Mouse (Mus musculus): Measurements from ENCODE around the gene Gm14685.
"Not testable (repeated sequence)": the region's sequence is repeated elsewhere in the genome, so short reads cannot be mapped to it uniquely, and the experiment has no call there.

Gene Gm14685

DNA sequence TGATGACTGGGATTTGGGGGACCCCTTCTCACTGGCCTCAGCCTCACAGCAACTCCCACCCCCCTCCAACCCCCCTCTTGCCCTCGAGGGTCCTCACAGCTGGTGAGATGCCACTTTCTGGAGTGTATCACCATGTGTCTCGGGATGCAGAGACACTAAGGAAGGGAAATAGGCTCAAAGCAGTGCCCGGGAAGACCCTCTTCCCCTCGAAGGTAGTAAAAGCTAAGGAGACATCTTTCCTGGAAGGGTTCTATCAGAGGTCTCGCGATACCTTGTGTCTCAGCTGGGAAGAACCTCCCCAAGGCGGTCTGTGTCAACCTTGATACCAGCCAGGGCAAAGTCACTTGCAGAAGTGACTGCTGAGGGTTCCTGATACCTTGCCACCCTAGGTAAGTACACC is at the start of gene Gm14685:
Gene Gm14685, plus strand, starts transcription at position 301 of the 400 bp plus-strand sequence.
- DNase-seq (ENCODE audit: low spot score in 2 of 2) = not testable (repeated sequence)

DNA sequence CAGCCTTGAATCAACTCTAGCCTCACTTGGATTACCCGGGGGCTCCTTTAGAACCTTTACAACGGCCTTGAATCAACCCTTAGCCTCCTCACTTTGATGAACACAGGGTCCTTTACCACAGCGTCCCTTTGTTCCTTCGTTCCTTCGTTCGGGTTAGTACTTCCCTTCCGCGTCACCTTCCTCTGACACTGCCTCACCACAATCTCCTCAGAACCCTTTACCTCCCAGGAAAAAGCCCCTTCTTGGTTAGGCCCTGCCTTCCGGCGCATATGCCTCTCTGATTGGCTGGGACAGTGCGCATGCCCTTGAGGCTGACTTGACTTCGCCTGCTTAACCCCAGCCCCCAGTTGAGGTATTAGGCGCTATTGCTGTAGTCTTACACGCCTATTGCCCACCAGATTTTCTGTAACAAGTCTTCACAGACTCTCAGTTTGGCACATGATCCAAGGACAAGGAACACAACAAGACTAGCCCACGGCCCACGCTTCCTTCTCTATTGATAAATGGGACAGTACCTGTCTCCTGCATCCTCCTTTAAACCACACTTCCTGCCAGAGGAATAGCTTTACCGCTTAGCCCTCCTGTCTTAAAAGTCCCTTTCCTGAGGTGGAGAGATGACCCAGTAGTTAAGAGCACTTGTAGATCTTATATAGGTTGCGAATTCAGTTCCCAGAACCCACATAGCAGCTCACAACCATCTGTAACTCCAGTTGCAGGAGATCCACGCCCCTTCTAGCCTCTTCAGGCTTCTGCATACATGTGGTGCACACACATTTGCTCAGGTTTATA is 34.4 kb upstream of the Gm14685 start, which contains the start of gene Xlr4a:
Gene Xlr4a, minus strand, starts transcription at position 212 of the 789 bp plus-strand sequence.
- DNase-seq (ENCODE audit: low spot score in 2 of 2) = not testable (repeated sequence)

DNA sequence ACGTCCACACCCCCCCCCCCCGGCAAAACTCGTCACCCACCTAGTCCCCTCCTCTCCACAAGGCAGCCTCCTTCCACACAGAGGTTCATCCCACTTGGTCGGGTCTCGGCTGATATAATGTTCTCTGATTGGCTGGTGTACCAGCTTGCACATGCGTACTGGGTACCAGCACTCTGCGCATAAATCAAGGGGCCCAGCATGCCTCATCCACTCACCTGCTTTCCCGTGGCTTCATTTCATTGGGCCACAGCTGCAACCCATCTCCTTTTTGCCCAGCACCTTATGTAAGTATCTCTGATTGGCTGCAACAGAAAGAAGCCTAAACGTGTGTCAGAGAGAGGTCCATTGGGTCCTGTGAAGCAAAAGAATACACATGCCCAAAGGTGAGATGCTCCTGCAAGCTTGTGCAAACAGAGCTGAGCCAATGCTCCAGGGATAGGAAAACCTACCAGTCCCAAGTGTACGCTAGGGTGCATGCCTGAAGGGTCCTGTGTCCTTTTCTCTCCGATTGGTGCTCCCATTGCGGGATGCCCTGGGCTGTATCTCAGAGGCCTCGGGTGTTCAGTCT is 19.8 kb upstream of the Gm14685 start, which contains the start of gene Xlr3a:
Gene Xlr3a, minus strand, starts transcription at position 155 of the 568 bp plus-strand sequence.
- not testable (repeated sequence) for DNase-seq (ENCODE audit: low spot score in 2 of 2)

- not testable (repeated sequence) for DNase-seq (ENCODE audit: low spot score in 2 of 2)
Observed at GRCm38 (mm10) chrX:73122859-73123829, 6.3 kb downstream of the Gm14685 start.

GRCm38 (mm10) chrX:73143218-73143618 is 26.4 kb downstream of the Gm14685 start:
- not testable (repeated sequence) for DNase-seq (ENCODE audit: low spot score in 2 of 2)

DNA sequence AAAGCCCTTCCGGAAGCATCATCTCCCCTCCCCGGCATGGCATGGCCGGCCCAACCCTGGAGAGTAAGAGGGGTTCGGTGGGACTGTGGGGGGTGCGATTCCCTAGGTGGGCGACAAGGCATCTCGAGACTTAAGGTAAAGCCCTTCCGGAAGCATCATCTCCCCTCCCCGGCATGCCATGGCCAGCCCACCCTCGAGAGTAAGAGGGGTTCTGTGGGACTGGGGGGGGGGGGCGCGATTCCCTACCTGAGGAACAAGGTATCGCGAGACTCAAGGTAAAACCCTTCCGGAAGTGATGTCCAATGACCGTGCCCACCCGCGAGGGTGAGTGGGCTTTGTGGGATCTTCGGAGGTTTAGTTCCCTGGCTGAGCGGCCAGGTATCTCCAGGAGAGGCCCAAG is 31.6 kb downstream of the Gm14685 start, which contains the start of gene Xlr5b:
Gene Xlr5b, plus strand, starts transcription at position 301 of the 400 bp plus-strand sequence.
- not testable (repeated sequence) for DNase-seq (ENCODE audit: low spot score in 2 of 2)

DNA sequence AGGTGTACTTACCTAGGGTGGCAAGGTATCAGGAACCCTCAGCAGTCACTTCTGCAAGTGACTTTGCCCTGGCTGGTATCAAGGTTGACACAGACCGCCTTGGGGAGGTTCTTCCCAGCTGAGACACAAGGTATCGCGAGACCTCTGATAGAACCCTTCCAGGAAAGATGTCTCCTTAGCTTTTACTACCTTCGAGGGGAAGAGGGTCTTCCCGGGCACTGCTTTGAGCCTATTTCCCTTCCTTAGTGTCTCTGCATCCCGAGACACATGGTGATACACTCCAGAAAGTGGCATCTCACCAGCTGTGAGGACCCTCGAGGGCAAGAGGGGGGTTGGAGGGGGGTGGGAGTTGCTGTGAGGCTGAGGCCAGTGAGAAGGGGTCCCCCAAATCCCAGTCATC is 32.5 kb downstream of the Gm14685 start, which contains the start of gene DXBay18:
Gene DXBay18, minus strand, starts transcription at position 101 of the 400 bp plus-strand sequence.
- DNase-seq (ENCODE audit: low spot score in 2 of 2) = not testable (repeated sequence)

- DNase-seq (ENCODE audit: low spot score in 2 of 2) = not testable (repeated sequence)
Observed at GRCm38 (mm10) chrX:73176889-73177288, 60.0 kb downstream of the Gm14685 start, which contains the start of gene Spin2d. Gene Spin2d (minus strand): TSS chrX:73176989.
